Mouse (Mus musculus): ENCODE measurements around the gene Fam120a.

- TF ChIP-seq CTCF (IDR thresholded peaks at IDR 0.05; ENCODE audit: borderline replicate concordance, control insufficient read depth, extremely low read depth, insufficient read depth, low read length, poor library complexity) (no peak), POLR2A (IDR thresholded peaks at IDR 0.05; ENCODE audit: control insufficient read depth, extremely low read depth, insufficient read depth, low read length, poor library complexity) (no peak)
Observed at GRCm38 (mm10) chr13:48990138-48990537, 22.3 kb upstream of the Fam120a start.
